Mouse (Mus musculus): ENCODE measurements at regions not wholly inside any gene's neighbourhood (a gene's known extent, or its start where the extent isn't known, plus 50 kb on each side); places are given as distances from the start of the nearest gene placed in this dataset.

DNA sequence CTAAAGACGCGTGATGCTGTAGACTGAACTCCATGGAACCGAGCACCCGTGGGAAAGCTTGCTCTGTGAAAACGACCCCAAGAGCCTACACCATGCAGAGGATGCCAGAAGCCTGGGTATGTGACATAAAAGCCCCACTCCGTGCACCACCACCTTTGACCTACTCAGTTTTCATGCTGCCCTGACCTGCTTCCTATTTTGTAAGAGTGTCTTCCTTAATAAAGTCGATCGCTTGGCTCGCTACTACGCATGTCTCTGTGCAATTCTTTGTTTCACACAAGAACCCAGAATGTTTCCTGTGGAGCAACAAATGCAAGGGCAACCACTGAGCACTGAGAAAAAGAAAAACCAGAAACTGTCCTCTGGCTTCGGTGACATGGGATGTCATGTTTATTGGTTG, 60.5 kb downstream of the Sec61b start:
- no peak for DNase-seq (ENCODE audit: low spot score)

GRCm38 (mm10) chr4:47567694-47568093, 93.2 kb downstream of the Sec61b start:
- DNase-seq (ENCODE audit: low spot score) = no peak

- DNase-seq (ENCODE audit: low spot score) = no peak
Observed at GRCm38 (mm10) chr4:47570846-47571245, 96.4 kb downstream of the Sec61b start.

DNA sequence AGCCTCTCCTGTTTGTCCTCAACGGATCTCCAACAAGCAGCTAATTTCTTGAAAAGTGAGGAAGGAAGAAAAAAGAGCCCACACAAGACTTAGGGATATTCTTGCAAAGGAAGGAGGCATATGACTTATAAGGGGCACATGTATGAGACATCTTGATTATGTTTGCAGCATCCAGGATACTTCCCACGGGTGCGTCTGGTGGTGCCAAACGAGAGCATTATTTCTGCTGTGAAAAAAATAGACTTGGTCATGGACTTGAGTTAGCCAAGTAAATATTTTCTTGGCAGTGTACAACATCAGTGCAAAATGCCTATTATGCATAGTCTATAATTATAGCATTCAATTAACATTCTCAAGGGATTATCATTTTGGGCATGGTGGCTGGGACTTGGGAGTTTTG, 101.6 kb downstream of the Sec61b start:
- no peak for DNase-seq (ENCODE audit: low spot score)

- no peak for DNase-seq (ENCODE audit: low spot score)
Observed at GRCm38 (mm10) chr4:47577490-47577889, 103.0 kb downstream of the Sec61b start.

GRCm38 (mm10) chr4:47578637-47579036, 104.2 kb downstream of the Sec61b start:
- DNase-seq (ENCODE audit: low spot score) = no peak

GRCm38 (mm10) chr4:47580556-47580955, 106.1 kb downstream of the Sec61b start:
- DNase-seq (ENCODE audit: low spot score) = no peak

DNA sequence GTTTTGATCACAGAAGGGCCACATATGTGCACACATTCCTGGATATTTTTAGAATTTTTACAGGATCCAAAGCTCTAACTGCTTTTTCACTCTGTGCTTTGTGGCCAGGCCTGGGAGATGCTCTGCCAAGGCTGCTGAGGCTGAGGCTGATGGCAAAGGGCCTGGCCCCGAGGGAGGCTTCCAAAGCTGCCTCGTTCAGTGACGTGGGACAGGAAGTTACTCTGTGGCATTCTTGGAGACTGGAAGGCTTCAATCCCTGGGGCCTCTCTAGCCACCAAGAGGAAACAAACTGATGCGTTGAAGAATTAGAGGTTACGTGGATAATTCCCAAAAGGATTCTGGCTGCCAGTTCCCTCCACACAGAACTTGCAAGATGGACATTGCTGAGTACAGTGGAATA, 112.8 kb downstream of the Sec61b start:
- DNase-seq (ENCODE audit: low spot score) = peak; percentile 10

DNA sequence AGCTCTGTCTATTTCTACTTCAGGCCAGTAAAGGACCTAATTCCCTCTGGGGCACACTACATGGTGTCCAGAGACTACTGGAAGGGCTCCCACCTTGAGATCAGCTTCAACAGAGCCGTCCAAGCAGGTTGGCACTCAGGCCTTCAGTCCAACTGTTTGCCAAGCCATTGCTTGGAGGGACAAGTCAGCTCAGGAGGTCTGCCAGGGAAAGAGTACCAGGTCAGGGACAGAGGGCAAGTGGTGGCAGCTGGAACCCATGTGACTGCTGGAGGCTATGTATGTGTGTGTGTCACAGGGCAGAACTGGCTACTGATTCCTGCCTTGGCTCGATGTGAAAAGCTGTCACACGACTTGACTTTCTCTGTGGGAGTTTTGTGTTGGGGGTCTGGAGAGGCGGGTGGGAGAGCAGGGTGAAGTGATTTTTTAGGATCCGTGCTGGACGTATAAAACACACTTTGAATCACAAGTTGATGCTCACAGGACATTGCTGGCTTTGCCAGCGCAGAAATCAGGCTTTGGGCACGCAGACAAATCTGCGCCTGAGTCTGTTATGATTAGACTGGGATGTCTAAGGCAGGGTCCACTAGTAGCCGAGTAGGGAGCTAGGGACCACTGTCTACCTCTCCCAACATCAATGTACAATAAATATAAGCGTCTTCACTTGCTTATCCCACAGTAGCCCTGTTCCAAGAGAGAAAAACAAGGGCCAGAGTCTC, 118.0 kb downstream of the Sec61b start:
- DNase-seq (ENCODE audit: low spot score) = no peak

GRCm38 (mm10) chr4:47593155-47593554, 118.7 kb downstream of the Sec61b start:
- DNase-seq (ENCODE audit: low spot score) = no peak

GRCm38 (mm10) chr4:47594171-47594570, 119.7 kb downstream of the Sec61b start:
- no peak for DNase-seq (ENCODE audit: low spot score)

DNA sequence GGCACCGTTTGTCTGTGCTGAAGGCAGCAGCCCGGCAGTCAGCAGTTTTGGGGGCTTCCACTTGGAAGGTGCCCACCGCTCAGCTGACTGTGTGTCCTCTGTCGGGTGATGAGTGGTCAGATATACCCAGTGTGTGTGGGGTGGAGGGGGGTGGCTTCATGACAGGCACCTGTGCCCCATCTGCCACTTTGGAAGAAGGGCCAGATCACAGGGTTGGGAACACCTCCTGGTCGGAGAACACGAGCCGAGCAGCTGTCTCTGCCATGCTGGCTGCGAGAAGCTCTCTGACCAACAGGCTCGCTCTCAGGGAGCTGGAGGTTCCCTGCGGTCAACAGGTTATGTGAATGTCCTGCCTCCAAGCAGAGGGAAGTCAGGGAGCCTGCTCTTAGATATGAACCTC, 121.4 kb downstream of the Sec61b start:
- no peak for DNase-seq (ENCODE audit: low spot score)

DNA sequence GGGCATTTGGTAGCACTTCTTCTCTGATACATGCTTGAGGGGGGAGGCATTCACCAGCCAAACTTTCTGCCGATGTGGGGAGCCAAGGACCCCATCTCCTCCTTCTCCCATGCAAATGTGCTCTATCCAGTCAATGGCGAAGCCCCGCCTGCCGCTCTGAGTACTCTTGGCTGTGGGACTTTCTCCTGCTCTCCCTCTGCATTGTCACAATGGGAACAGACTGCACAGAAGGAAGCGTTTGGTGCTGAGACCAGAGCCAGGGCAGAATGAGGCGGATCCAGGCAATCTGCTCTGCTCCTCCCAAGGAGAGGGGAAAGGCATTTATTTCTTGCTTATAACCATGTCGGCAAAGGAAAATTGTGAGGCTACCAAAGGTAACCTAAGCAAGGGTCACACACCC, 123.1 kb downstream of the Sec61b start:
- DNase-seq (ENCODE audit: low spot score) = no peak

DNA sequence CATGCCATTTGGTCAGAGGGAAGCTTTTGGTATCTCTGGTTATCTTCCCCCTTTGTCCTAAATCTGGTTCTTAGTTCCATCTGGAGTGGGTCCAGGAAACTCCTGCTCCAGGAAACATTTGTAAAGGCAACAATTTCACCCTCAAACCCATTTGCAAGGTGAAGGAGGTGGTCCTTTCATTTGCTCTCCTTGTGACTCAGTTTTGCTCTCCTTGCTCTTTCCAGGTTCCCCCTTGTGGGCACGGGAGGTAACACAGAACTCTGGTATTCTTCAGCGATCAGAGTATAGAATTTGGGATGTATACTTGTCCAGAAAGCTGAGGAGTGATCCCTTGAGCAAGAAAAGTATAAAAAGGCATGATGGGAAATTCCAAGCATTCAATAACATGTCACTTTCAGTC, 123.8 kb downstream of the Sec61b start:
- no peak for DNase-seq (ENCODE audit: low spot score)

- DNase-seq (ENCODE audit: low spot score) = no peak
Observed at GRCm38 (mm10) chr4:47601301-47602070, 127.0 kb downstream of the Sec61b start.

- no peak for DNase-seq (ENCODE audit: low spot score)
Observed at GRCm38 (mm10) chr4:47603378-47603777, 128.9 kb downstream of the Sec61b start.

DNA sequence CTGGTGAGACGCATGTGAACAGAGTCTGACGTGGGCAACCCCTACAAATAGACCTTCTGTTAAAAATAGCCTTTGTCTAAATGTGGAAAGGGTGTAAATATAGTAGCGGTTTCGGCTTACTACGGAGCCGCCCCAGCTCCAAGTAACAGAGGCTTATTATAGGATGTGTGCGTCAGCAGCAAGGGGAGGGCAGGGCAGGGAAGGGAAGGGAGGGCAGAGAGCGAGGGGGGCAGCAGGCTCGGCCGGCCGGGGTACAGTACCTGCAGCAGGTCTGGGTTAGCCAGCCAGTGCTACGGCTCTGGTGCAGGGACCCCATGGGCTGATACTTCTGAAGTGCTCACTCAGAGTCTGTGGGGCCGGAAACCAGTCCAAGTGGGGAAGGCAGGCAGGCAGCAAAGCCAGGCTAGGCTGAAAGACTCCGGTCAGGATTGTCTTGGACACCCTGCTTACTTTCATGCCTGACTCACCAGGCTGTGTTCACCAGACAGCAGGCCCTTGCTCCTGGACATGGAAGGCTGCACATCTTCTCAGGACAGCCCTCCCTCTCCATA, 129.5 kb downstream of the Sec61b start:
- DNase-seq (ENCODE audit: low spot score) = no peak

DNA sequence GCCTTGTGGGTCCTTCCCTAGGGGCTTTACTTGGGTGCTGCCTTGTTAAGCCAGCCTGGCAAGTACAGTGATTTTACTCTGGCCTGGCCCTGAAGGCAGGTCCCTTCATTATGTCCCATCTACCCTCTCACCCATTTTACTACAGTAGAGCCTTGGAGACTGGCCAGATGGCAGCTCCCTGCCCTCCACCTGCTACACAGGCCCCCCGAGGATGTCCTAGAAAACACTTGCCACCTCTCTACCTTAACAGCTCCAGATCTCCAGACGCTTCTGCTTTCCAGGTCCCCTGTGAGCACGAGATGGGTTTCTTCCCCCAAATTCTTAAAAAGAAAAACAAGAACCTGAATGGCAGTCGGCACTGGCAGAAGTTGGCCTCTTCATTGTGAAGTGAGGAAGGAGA, 131.2 kb downstream of the Sec61b start:
- no peak for DNase-seq (ENCODE audit: low spot score)

DNA sequence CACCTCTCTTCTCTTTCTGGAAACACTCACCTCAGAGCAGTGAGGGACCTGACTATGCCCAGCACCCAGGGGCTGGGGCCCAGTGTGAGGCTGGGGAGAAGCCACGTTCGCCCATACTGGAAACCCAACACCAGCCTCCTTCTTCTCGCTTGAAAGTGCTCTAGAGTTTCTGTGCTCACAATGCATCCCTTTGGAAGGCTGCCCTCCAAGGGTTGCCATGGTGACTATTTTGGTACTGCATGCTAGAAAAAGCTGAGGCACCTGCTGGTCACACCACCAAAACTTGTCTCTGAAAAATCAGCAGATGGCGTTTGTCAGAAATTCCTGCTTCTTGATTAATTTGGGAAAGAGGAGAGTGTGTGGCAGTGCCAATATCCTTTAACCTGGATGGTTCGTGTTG, 134.2 kb downstream of the Sec61b start:
- no peak for DNase-seq (ENCODE audit: low spot score)

GRCm38 (mm10) chr4:47610913-47611312, 136.5 kb downstream of the Sec61b start:
- no peak for DNase-seq (ENCODE audit: low spot score)

GRCm38 (mm10) chr4:47616525-47616924, 142.1 kb downstream of the Sec61b start:
- DNase-seq (ENCODE audit: low spot score) = no peak

- no peak for DNase-seq (ENCODE audit: low spot score)
Observed at GRCm38 (mm10) chr4:47620700-47621099, 146.2 kb downstream of the Sec61b start.

Measured in lung, postnatal 25 days (tissue).